Mouse (Mus musculus) midbrain, embryonic 11.5 days (tissue): Measurements from ENCODE around the gene Dpf3. TPM values are rescaled to one million over a fixed set of nuclear protein-coding genes. Genes with fewer than 3 reads are reported as not detected.
A peak's percentile ranks its signal among the peaks of the same experiment; 100 is the strongest.

Experiments used
- ATAC-seq: fragments of 200-750 bp; cut with Nextera tagmentation; 2 replicates; pipeline ENCODE4 v1.8.0; 2017; ENCODE audit warnings: moderate TSS enrichment, moderate library complexity; ENCODE audit not compliant: low FRiP score
- DNase-seq: peaks from one replicate; pipeline ENCODE4 v3.0.0; 2015; ENCODE audit warnings: low spot score; ENCODE audit errors: missing footprints
- H3K27ac ChIP-seq: fragments of 300-500 bp; sonication (generic); 2 replicates; pipeline ENCODE4 v1.5.1; 2014; ENCODE audit warnings: low read depth, low read length
- H3K27me3 ChIP-seq: fragments of 300-500 bp; sonication (generic); 2 replicates; pipeline ENCODE4 v1.6.1; 2014; ENCODE audit warnings: mild to moderate bottlenecking, low read length, moderate library complexity, mixed read lengths; ENCODE audit not compliant: control insufficient read depth, insufficient read depth
- H3K36me3 ChIP-seq: fragments of 300-500 bp; sonication (generic); 2 replicates; pipeline ENCODE4 v1.6.1; 2014; ENCODE audit warnings: mild to moderate bottlenecking, low read length, moderate library complexity, mixed read lengths; ENCODE audit not compliant: control insufficient read depth, insufficient read depth
- H3K4me1 ChIP-seq: fragments of 300-500 bp; sonication (generic); 2 replicates; pipeline ENCODE4 v1.6.1; 2014; ENCODE audit warnings: low read length; ENCODE audit not compliant: control insufficient read depth, insufficient read depth
- H3K4me2 ChIP-seq: fragments of 300-500 bp; sonication (generic); 2 replicates; pipeline ENCODE4 v1.6.1; 2014; ENCODE audit warnings: mild to moderate bottlenecking, moderate library complexity
- H3K4me3 ChIP-seq: fragments of 300-500 bp; sonication (generic); 2 replicates; pipeline ENCODE4 v1.5.1; 2014; ENCODE audit warnings: low read depth, low read length
- H3K9ac ChIP-seq: fragments of 300-500 bp; sonication (generic); 2 replicates; pipeline ENCODE4 v1.6.1; 2014; ENCODE audit warnings: low read length
- H3K9me3 ChIP-seq: fragments of 300-500 bp; sonication (generic); 2 replicates; pipeline ENCODE4 v1.6.1; 2016; ENCODE audit warnings: low read length; ENCODE audit not compliant: control insufficient read depth
- WGBS: fragments of 180-500 bp; shearing (Covaris S2); extraction: QIAGEN DNeasy Blood & Tissue Kit; methylation state at CpG from one replicate; pipeline ENCODE4 v1.1.7; 2014; 5-methylcytosine and 5-hydroxymethylcytosine counted together
- polyA plus RNA-seq: library from polyadenylated mRNA; unstranded; fragments of >200 nt; fragmentation: Nextera tagmentation; extraction: Ambion mirVana; gene quantifications from 2 replicates; pipeline ENCODE4 v1.2.1, GENCODE M21; 2014

Dpf3 gene
- polyA plus RNA-seq, 1 experiment from 2014 or later, result 11.3 TPM

DNA sequence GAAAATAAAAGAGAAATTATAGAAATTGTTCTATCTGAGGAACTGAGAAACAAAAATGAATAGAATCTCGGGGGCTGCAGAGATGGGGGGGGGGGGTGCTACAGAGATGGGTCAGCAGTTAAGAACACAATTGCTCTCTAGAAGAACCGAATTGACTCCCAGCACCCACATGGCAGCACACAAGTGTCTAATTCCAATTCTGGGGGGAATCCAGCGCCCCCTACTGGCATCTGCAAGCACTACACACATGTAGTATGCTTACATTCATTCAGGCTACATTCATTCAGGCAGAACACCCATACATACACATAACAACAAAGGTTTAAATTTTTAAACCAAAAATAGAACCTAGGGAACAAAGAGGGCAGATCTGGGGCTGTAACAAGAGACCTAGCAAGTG, 122.7 kb downstream of the Dpf3 start:
- no peaks in the 10 kb centered on the region for H3K36me3 ChIP-seq
- H3K4me1 ChIP-seq, result no peaks in the 10 kb centered on the region
- H3K27ac ChIP-seq, result no peak overlapping the region
- DNase-seq (no peak), ATAC-seq (no peak)
- no peak overlapping the region for H3K9ac ChIP-seq
- WGBS, result 63% methylated on average over 3 of the region's 3 CpGs
- no peak overlapping the region for H3K4me2 ChIP-seq
- H3K4me3 ChIP-seq, result no peak overlapping the region
- no peaks in the 10 kb centered on the region for H3K9me3 ChIP-seq
- H3K27me3 ChIP-seq, result no peaks in the 10 kb centered on the region

DNA sequence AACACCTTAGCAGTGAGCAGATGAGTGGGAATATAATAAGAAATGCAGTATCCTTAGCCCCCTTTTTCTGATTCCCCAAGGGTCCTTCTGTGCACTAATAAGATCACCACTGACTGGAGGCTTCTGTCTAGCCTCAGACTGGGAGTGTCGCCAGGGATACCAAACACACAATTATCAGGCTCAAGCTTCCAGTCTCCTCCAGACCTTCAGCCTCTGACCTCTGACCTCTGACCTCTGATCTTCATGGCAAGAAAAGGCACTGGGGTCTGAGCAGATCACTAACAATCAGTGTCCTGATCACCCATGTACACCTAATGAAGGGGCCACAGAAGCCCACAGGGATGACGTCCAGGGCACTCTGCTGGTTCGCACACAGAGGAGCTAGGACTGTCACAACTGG, 125.7 kb downstream of the Dpf3 start:
- H3K27ac ChIP-seq, result no peak overlapping the region
- WGBS, result 25% methylated on average over 3 of the region's 3 CpGs
- peak; percentile 79 for DNase-seq
- H3K36me3 ChIP-seq, result no peaks in the 10 kb centered on the region
- H3K4me2 ChIP-seq, result no peak overlapping the region
- ATAC-seq, result no peak
- no peaks in the 10 kb centered on the region for H3K4me1 ChIP-seq
- H3K27me3 ChIP-seq, result no peaks in the 10 kb centered on the region
- no peak overlapping the region for H3K4me3 ChIP-seq
- H3K9me3 ChIP-seq, result no peaks in the 10 kb centered on the region
- H3K9ac ChIP-seq, result no peak overlapping the region

DNA sequence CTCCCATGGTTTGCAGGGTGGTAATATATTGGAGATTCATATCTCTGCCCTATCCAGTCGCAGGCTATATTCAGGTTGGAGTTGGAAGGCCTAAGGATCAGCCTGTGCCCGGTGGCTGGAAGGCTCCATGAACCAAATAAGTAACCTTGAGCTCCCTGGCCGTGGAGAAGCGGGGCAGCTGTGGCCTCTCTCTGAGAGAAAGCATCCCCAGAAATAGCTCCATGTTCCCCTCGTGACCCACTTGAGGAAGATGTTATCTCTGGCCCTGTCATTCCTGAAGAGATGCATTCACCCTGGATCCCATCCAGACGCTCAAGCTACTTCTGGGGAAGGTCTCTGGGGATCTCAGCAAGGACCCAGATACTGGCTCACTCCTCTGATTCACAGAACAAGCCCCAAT, 134.9 kb downstream of the Dpf3 start:
- Histone ChIP-seq H3K4me2 (no peak overlapping the region), H3K36me3 (no peaks in the 10 kb centered on the region), H3K4me1 (no peaks in the 10 kb centered on the region), H3K9me3 (no peaks in the 10 kb centered on the region), H3K9ac (no peak overlapping the region), H3K27me3 (no peaks in the 10 kb centered on the region), H3K27ac (no peak overlapping the region), H3K4me3 (no peak overlapping the region)
- ATAC-seq (no peak), DNase-seq (no peak)
- WGBS, result 86% methylated on average over 6 of the region's 6 CpGs

DNA sequence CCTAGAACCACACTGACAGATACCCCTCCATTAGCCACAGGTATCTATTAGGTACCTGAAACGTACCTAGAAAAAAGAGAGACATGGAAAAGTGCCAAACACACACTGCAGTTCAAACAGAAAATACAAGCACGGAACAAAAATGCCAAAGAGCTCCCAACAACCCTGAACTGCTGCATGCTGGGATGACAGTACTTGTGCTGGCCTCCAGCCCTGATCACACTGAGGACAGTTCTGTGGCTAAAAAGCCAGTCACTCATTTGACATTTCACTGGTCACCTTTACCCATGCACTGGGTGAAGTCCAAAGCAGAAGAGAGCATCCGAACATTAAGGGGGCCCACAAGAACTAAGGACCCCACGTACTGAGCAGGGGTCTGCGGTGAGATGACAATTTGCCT, 137.8 kb downstream of the Dpf3 start:
- Histone ChIP-seq H3K9me3 (no peaks in the 10 kb centered on the region), H3K27me3 (no peaks in the 10 kb centered on the region), H3K36me3 (no peaks in the 10 kb centered on the region), H3K9ac (no peak overlapping the region), H3K4me3 (no peak overlapping the region), H3K27ac (no peak overlapping the region), H3K4me1 (no peaks in the 10 kb centered on the region), H3K4me2 (no peak overlapping the region)
- no peak for ATAC-seq
- no peak for DNase-seq
- WGBS, result 91% methylated on average over 5 of the region's 5 CpGs

DNA sequence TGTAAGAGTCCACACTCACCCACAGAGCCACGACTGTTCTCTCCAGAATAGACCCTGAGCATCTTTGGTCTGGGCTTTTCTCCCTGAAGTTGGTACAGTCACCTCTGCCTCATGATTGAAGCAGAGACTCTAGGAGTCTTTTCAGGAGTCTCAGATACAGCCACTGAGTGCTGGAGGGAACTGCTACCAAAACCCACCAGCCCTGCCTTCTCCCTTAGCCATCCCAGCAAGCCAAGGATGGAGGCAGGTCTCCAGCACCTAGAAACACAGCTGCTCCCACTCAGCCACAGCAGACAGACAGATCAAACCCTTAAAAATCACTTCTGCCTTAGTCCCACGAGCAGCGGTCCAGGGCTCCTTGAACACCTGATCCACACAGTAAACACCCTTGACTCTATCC, 139.3 kb downstream of the Dpf3 start:
- no peak for DNase-seq
- H3K9me3 ChIP-seq, result no peaks in the 10 kb centered on the region
- 78% methylated on average over 3 of the region's 3 CpGs for WGBS
- H3K4me2 ChIP-seq, result no peak overlapping the region
- H3K27ac ChIP-seq, result no peak overlapping the region
- no peak overlapping the region for H3K4me3 ChIP-seq
- no peaks in the 10 kb centered on the region for H3K27me3 ChIP-seq
- no peak for ATAC-seq
- no peak overlapping the region for H3K9ac ChIP-seq
- H3K4me1 ChIP-seq, result no peaks in the 10 kb centered on the region
- H3K36me3 ChIP-seq, result no peaks in the 10 kb centered on the region

DNA sequence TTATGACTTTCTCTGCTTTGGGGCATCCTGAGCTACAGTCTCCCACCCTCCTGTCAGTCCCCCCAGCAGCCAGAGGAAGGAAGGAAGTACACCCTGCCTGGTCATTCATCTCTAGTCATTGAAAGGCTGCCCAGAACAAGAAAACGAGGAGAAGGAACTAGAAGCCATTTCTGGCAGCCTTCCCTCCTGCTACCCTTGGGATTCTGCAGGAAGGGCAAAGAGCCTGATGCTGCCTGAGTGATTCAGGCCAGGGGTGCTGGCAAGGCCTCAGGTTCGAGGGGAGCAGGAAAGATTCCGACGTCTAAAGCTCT, 144.7 kb downstream of the Dpf3 start:
- Histone ChIP-seq H3K27ac (no peak overlapping the region), H3K4me1 (no peaks in the 10 kb centered on the region), H3K27me3 (no peaks in the 10 kb centered on the region), H3K36me3 (no peaks in the 10 kb centered on the region), H3K4me3 (no peak overlapping the region), H3K9me3 (no peaks in the 10 kb centered on the region), H3K9ac (no peak overlapping the region), H3K4me2 (no peak overlapping the region)
- 67% methylated on average over 4 of the region's 4 CpGs for WGBS
- ATAC-seq (no peak), DNase-seq (no peak)

DNA sequence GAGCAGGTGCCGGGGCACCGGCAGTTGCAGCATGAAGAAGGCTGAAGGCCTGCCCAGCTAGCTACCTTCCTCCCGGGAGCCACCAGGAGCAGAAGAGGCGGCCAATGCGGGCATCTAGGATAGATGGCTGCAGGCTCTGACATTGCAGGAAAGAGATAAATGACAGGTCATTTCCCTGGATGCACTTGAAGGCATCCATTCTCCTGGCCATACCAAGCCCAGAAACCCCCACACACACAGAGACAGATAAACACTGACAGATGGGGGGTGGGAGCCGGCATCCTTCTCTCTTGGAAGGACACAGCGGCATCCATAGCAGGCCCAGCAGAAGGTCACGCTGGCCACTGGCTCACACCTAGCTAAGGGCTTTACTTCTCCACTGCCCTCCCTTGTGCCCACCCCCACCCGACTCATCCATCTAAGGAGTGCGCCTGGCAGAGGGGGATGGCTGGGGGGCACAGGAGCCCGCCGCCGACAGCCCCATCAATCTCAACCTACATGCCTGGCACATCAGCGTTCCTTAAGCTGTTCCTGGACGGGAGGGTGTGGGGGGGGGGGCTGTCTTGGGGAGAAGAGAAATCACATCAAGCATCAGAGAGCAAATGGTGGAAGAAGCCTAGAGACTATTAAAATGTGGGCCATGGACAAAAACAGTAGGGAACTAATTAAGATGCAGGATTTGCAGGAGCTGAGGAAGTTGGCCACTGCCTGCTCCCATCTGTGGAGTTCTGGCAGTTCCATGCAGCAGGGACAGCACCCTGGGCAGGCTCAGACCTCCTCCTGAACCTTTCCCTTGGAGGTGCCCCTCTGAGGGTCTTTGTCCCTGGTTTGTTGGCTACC, 145.3 kb downstream of the Dpf3 start:
- DNase-seq (no peak), ATAC-seq (no peak)
- Histone ChIP-seq H3K4me3 (no peak overlapping the region), H3K36me3 (no peaks in the 10 kb centered on the region), H3K9ac (no peak overlapping the region), H3K9me3 (no peaks in the 10 kb centered on the region), H3K27me3 (no peaks in the 10 kb centered on the region), H3K27ac (no peak overlapping the region), H3K4me1 (peaks cover 2% of the 10 kb centered on the region; the same call in 1 of the 2 replicates), H3K4me2 (no peak overlapping the region)
- 76% methylated on average over 15 of the region's 15 CpGs for WGBS

DNA sequence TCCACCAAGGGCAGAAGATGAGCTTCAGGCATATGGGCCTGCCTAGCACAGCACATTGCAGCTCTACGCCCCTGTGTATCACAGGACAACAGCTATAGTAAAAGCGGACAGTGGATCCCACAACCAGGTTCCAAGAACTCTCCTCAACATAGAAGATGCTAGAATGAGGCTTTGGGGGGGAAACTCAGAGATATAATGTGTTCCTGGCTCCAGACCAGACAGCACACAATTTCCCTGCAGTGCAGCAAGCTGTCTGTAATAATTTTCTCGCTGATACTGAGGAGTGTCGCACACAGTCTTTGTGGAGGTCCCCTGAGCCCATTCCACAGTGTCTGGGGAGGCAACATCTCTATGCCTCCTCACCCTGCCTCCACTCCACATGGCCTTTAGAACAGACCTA, 146.6 kb downstream of the Dpf3 start:
- 89% methylated on average over 4 of the region's 4 CpGs for WGBS
- no peak for DNase-seq
- H3K27me3 ChIP-seq, result no peaks in the 10 kb centered on the region
- no peak overlapping the region for H3K4me2 ChIP-seq
- no peak overlapping the region for H3K27ac ChIP-seq
- no peak for ATAC-seq
- no peak overlapping the region for H3K4me3 ChIP-seq
- no peak overlapping the region for H3K9ac ChIP-seq
- H3K9me3 ChIP-seq, result no peaks in the 10 kb centered on the region
- peaks cover 10% of the 10 kb centered on the region for H3K4me1 ChIP-seq
- H3K36me3 ChIP-seq, result no peaks in the 10 kb centered on the region

DNA sequence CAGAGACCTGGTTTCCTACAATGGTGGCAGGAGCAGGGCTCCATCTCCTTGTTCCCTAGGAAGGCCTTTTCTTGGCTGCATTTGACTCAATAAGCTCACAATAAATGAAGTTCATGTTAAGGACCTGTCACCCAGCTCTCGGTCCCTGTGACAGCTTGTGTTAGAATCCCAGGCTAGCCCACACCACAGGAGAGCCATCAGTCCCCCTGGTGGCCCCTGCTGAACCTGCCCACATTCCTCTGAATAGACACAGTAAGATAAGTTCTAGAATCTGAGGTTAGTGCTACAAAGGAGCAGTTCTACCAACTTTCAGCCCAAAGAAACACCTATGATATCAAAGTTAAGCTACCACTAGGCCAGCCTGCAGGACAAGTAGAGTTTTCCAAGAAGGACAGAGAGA, 149.2 kb downstream of the Dpf3 start:
- 90% methylated on average over 1 of the region's 1 CpGs for WGBS
- no peaks in the 10 kb centered on the region for H3K27me3 ChIP-seq
- ATAC-seq (no peak), DNase-seq (peak; percentile 61)
- H3K4me3 ChIP-seq, result no peak overlapping the region
- no peaks in the 10 kb centered on the region for H3K9me3 ChIP-seq
- H3K27ac ChIP-seq, result no peak overlapping the region
- peaks cover 10% of the 10 kb centered on the region for H3K4me1 ChIP-seq
- no peak overlapping the region for H3K9ac ChIP-seq
- H3K36me3 ChIP-seq, result no peaks in the 10 kb centered on the region
- H3K4me2 ChIP-seq, result no peak overlapping the region
